Mouse (Mus musculus): ENCODE data around the gene Hist2h2ab. TPM values are rescaled to one million over a fixed set of nuclear protein-coding genes. Genes with fewer than 3 reads are reported as not detected.
"Not testable (repeated sequence)": the region's sequence is repeated elsewhere in the genome, so short reads cannot be mapped to it uniquely, and the experiment has no call there.

Gene Hist2h2ab
- polyA plus RNA-seq, 1 experiment = 0.66 TPM

DNA sequence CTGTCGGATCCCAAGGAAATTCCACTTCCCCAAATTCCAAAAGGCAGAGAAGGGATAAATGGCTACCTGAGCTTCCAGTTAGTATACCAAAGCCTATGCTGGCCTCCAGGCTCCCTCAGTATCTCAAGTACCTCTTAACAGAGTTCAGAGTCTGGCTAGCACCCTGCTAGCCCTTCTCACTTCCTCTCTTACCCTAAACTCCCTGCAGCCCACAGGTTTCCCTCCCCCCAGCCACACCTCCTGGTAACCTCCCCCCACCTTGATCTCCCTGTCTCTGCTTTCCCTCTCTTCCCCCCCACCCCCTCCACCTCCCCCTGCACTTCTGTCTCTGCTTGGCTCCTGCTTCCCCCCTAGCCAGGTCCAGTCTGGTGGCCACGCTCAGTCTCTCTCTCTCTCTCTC, 19.9 kb upstream of the Hist2h2ab start:
- WGBS = 67% methylated on average over 2 of the region's 2 CpGs
- no peak for TF ChIP-seq CTCF (conservative IDR thresholded peaks at IDR 0.05; ENCODE audit: insufficient read depth, insufficient read length, low read depth, low read length)
- no peak for TF ChIP-seq POLR2A (IDR thresholded peaks at IDR 0.05; ENCODE audit: low read depth, low read length)
- no peaks in the 10 kb centered on the region for H3K27me3 ChIP-seq (replicated peaks; ENCODE audit: control insufficient read depth, insufficient read depth, low read length)
- no peak for DNase-seq
- no peak overlapping the region for H3K27ac ChIP-seq (ENCODE audit: insufficient read depth, low read depth, low read length)
- no peak overlapping the region for H3K4me3 ChIP-seq (ENCODE audit: insufficient read depth, low read depth, low read length)
- no peaks in the 10 kb centered on the region for H3K36me3 ChIP-seq (ENCODE audit: control insufficient read depth, insufficient read depth, low read length)
- peaks cover 7% of the 10 kb centered on the region for H3K4me1 ChIP-seq (ENCODE audit: control insufficient read depth, insufficient read depth, low read length)

DNA sequence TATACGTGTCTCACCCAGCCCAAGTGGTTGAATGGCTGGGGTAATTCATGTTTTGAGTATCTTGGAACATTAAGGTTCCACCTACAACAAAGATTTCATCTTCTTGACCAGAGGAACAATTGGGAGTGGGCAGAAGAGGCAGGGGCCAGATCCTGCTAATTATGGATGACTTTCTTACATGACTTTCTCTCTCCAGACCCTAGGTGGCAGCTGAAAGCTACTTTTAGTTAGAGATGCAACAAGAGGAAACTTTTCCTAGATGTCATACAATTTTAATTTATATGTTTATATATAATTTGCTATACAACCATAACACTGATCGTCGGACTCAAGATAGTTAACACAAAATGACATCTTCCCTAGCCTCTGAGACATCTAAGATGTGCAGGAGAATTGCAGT, 11.8 kb upstream of the Hist2h2ab start:
- DNase-seq = no peak
- Histone ChIP-seq H3K4me3 (ENCODE audit: insufficient read depth, low read depth, low read length) (no peak overlapping the region), H3K27me3 (replicated peaks; ENCODE audit: control insufficient read depth, insufficient read depth, low read length) (no peaks in the 10 kb centered on the region), H3K4me1 (ENCODE audit: control insufficient read depth, insufficient read depth, low read length) (no peaks in the 10 kb centered on the region), H3K36me3 (ENCODE audit: control insufficient read depth, insufficient read depth, low read length) (no peaks in the 10 kb centered on the region), H3K27ac (ENCODE audit: insufficient read depth, low read depth, low read length) (no peak overlapping the region)
- 74% methylated on average over 3 of the region's 3 CpGs for WGBS
- no peak for TF ChIP-seq CTCF (conservative IDR thresholded peaks at IDR 0.05; ENCODE audit: insufficient read depth, insufficient read length, low read depth, low read length)
- no peak for TF ChIP-seq POLR2A (IDR thresholded peaks at IDR 0.05; ENCODE audit: low read depth, low read length)

DNA sequence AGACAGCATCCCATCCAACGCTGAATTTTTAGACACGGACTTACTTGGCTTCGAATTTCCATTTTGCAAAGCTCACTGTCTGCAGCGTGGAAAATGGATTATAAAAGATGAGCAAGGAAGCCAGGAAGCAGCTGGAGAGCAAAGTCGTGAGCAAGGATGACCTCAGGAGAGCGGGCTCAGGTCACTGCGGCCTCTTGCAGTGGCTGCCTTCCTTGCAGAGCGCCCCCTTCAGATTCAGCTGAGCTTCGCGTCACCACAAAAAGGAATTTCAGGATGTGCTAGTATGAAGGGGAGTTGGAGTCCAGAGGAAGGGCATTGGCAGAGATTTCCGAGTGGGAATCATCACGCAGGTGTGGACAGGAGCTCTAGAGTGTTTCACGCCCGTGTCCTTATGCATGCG, 10.4 kb upstream of the Hist2h2ab start:
- DNase-seq = peak; percentile 33
- WGBS = 34% methylated on average over 15 of the region's 15 CpGs

DNA sequence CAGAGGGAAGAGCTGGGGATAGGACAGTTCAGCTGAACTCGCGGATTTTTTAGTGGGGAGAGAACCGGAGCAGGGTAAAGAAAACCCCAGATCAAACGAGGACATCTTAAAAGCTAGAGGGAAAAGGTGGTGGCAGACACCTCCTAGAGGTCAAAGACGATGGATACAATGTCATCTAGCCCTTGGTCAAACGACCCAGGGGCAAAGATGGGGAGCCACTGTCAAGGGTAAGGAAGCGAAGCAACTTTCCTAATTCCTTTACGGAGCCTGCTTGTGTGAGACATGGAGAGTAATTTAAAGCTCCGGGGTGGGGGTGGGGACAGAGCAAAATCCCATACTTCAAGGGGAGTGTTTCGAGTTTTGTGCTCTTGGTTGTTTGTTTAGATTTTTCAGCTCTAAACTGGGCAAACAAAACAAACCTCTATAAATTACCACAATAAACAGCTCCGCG, 449 bp upstream of the Hist2h2ab start:
- DNase-seq = peak; percentile 49
- under 1% methylated on average over 12 of the region's 12 CpGs for WGBS
- no peaks in the 10 kb centered on the region for H3K36me3 ChIP-seq (ENCODE audit: control insufficient read depth, insufficient read depth, low read length)

More for the DNA sequence above, 10.4 kb upstream of the Hist2h2ab start:
- Histone ChIP-seq H3K27me3 (replicated peaks; ENCODE audit: control insufficient read depth, insufficient read depth, low read length) (no peaks in the 10 kb centered on the region), H3K36me3 (ENCODE audit: control insufficient read depth, insufficient read depth, low read length) (no peaks in the 10 kb centered on the region), H3K27ac (ENCODE audit: insufficient read depth, low read depth, low read length) (no peak overlapping the region), H3K4me1 (ENCODE audit: control insufficient read depth, insufficient read depth, low read length) (no peaks in the 10 kb centered on the region), H3K4me3 (ENCODE audit: insufficient read depth, low read depth, low read length) (no peak overlapping the region)
- TF ChIP-seq CTCF (conservative IDR thresholded peaks at IDR 0.05; ENCODE audit: insufficient read depth, insufficient read length, low read depth, low read length) (peak; percentile 30; the same call in 1 of the 2 replicates), POLR2A (IDR thresholded peaks at IDR 0.05; ENCODE audit: low read depth, low read length) (no peak)

DNA sequence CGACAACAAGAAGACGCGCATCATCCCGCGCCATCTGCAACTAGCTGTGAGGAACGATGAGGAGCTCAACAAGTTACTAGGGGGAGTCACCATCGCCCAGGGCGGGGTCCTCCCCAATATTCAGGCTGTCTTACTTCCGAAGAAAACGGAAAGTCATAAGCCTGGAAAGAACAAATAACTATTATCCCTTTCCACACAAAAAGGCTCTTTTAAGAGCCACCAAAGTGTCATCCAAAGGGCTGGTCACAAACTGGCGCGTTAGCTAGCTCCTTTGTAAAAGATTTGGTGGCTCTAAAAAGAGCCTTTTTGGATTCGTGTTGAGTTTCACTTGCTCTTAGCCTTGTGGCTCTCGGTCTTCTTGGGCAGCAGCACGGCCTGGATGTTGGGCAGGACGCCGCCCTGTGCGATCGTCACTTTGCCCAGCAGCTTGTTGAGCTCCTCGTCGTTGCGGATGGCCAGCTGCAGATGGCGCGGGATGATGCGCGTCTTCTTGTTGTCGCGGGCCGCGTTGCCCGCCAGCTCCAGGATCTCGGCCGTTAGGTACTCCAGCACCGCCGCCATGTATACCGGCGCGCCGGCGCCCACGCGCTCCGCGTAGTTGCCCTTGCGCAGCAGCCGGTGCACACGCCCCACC, 583 bp downstream of the Hist2h2ab start:
- 1% methylated on average over 36 of the region's 47 CpGs for WGBS
- Histone ChIP-seq H3K27ac (ENCODE audit: insufficient read depth, low read depth, low read length) (peak overlapping the region; percentile 94), H3K4me1 (ENCODE audit: control insufficient read depth, insufficient read depth, low read length) (peaks cover 15% of the 10 kb centered on the region; the same call in 1 of the 2 replicates), H3K4me3 (ENCODE audit: insufficient read depth, low read depth, low read length) (peak overlapping the region; percentile 74)
- not testable (repeated sequence) for H3K36me3 ChIP-seq (ENCODE audit: control insufficient read depth, insufficient read depth, low read length); DNase-seq; H3K27me3 ChIP-seq (replicated peaks; ENCODE audit: control insufficient read depth, insufficient read depth, low read length)

More for the DNA sequence above, 449 bp upstream of the Hist2h2ab start:
- Histone ChIP-seq H3K4me3 (ENCODE audit: insufficient read depth, low read depth, low read length) (peak overlapping the region; percentile 74), H3K27ac (ENCODE audit: insufficient read depth, low read depth, low read length) (peak overlapping the region; percentile 94), H3K4me1 (ENCODE audit: control insufficient read depth, insufficient read depth, low read length) (peaks cover 15% of the 10 kb centered on the region; the same call in 1 of the 2 replicates), H3K27me3 (replicated peaks; ENCODE audit: control insufficient read depth, insufficient read depth, low read length) (no peaks in the 10 kb centered on the region)
- TF ChIP-seq CTCF (conservative IDR thresholded peaks at IDR 0.05; ENCODE audit: insufficient read depth, insufficient read length, low read depth, low read length) (peak; percentile 28; the same call in 1 of the 2 replicates), POLR2A (IDR thresholded peaks at IDR 0.05; ENCODE audit: low read depth, low read length) (no peak)

DNA sequence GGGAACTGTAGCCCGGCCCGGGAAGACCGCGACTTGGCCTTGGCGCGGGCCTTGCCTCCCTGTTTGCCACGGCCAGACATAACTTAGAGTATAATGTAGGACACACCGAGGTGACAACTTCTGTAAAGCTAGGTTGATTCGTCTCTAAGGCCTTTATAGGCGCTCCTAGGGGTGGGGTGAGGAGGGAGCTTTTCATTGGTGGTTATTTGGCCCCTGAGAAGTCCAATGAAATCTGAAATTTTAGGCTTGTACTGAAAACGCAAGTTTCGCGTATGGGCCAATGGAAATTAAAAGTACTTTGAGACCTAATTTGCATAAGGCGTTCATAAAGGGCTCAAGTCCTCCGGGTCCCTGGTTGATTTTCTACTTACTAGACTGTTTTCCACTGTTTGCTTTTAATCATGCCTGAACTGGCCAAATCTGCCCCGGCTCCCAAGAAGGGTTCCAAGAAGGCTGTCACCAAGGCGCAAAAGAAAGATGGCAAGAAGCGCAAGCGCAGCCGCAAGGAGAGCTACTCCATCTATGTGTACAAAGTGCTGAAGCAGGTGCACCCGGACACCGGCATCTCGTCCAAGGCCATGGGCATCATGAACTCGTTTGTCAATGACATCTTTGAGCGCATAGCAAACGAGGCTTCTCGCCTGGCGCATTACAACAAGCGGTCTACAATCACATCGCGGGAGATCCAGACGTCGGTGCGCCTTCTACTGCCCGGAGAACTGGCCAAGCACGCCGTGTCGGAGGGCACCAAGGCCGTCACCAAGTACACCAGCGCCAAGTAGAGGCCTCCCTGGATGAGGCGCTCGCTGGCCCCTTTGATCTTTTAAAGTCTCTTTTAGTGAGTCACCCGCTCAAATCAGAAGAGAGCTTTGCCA, 1.3 kb downstream of the Hist2h2ab start, which contains the start of the genes Hist2h2ac and Hist2h2be:
TSS of gene Hist2h2ac (minus strand) at position 116 of the 875 bp plus-strand sequence.
TSS of gene Hist2h2be (plus strand) at position 355 of the 875 bp plus-strand sequence.
- Histone ChIP-seq H3K4me3 (ENCODE audit: insufficient read depth, low read depth, low read length) (peak within 1 kb of the TSS; percentile 74), H3K36me3 (ENCODE audit: control insufficient read depth, insufficient read depth, low read length) (no peaks in the 10 kb centered on the region), H3K27ac (ENCODE audit: insufficient read depth, low read depth, low read length) (peak within 1 kb of the TSS; percentile 94), H3K4me1 (ENCODE audit: control insufficient read depth, insufficient read depth, low read length) (peaks cover 19% of the 10 kb centered on the region; the same call in 1 of the 2 replicates), H3K27me3 (replicated peaks; ENCODE audit: control insufficient read depth, insufficient read depth, low read length) (no peaks in the 10 kb centered on the region)
- under 1% methylated on average over 43 of the region's 43 CpGs for WGBS
- peak; percentile 97 for DNase-seq
- TF ChIP-seq CTCF (conservative IDR thresholded peaks at IDR 0.05; ENCODE audit: insufficient read depth, insufficient read length, low read depth, low read length) = no peak
- TF ChIP-seq POLR2A (IDR thresholded peaks at IDR 0.05; ENCODE audit: low read depth, low read length) = peak; percentile 86

DNA sequence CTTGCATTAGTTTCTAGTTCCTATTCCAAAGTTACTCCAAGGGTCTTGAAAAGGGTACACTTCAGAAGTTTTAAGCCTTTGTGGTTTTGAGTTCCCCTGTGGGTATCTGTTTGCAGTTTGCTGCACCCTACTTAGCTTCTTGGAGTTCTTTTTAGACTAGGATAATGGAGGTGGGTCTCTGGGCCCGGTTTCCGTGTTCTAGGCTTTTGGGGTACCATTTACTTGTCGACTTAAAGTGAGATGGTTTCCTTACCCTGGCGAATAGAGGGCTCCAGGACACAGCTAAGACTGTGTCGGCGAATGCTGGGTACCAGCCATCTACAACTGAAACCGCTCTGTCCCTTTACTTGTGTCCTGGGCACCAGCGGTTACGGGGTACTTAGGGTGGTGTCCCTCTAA, 2.0 kb downstream of the Hist2h2ab start:
- Histone ChIP-seq H3K27ac (ENCODE audit: insufficient read depth, low read depth, low read length) (peak overlapping the region; percentile 77), H3K4me1 (ENCODE audit: control insufficient read depth, insufficient read depth, low read length) (peaks cover 19% of the 10 kb centered on the region; the same call in 1 of the 2 replicates), H3K27me3 (replicated peaks; ENCODE audit: control insufficient read depth, insufficient read depth, low read length) (no peaks in the 10 kb centered on the region), H3K36me3 (ENCODE audit: control insufficient read depth, insufficient read depth, low read length) (no peaks in the 10 kb centered on the region), H3K4me3 (ENCODE audit: insufficient read depth, low read depth, low read length) (peak overlapping the region; percentile 55)
- 24% methylated on average over 9 of the region's 9 CpGs for WGBS
- no peak for TF ChIP-seq POLR2A (IDR thresholded peaks at IDR 0.05; ENCODE audit: low read depth, low read length)
- TF ChIP-seq CTCF (conservative IDR thresholded peaks at IDR 0.05; ENCODE audit: insufficient read depth, insufficient read length, low read depth, low read length) = no peak
- DNase-seq = peak; percentile 33
